In genomic region chr2:166656630-166657029, GRCm38 (mm10) we compare ENCODE assay signal across 8 mouse cellular contexts. TPM values are rescaled to one million over a fixed set of nuclear protein-coding genes. Genes with fewer than 3 reads are reported as not detected.
A peak's percentile ranks its signal among the peaks of the same experiment; 100 is the strongest.
DNase-seq lines count a peak whose midpoint lies in the region; ATAC-seq lines count a peak whose summit lies in the region.

No protein-coding gene starts in this region.

- H3K4me2 ChIP-seq in heart, embryonic 12.5 days: no peak overlapping the region
- peak overlapping the region; percentile 40 for H3K4me2 ChIP-seq in hindbrain, embryonic 14.5 days (replicated peaks)
- peak overlapping the region; percentile 28 for H3K4me2 ChIP-seq in midbrain, embryonic 14.5 days (ENCODE audit: low read length)

- intact Hi-C loops in heart, postnatal 14 days (cut with DNase I): no loop called here

- WGBS in heart, embryonic 12.5 days: 67% methylated on average over 4 of the region's 4 CpGs
- 39% methylated on average over 4 of the region's 4 CpGs for WGBS in hindbrain, embryonic 14.5 days
- WGBS in midbrain, embryonic 14.5 days: 42% methylated on average over 4 of the region's 4 CpGs

- H3K9me3 ChIP-seq in heart, embryonic 12.5 days (replicated peaks): no peaks in the 10 kb centered on the region
- no peaks in the 10 kb centered on the region for H3K9me3 ChIP-seq in hindbrain, embryonic 14.5 days (ENCODE audit: control insufficient read depth, low read length)
- no peaks in the 10 kb centered on the region for H3K9me3 ChIP-seq in midbrain, embryonic 14.5 days (ENCODE audit: control insufficient read depth, low read length)

- no peak overlapping the region for H3K4me3 ChIP-seq in heart, embryonic 12.5 days
- H3K4me3 ChIP-seq in hindbrain, embryonic 14.5 days (replicated peaks; ENCODE audit: low read length): no peak overlapping the region
- H3K4me3 ChIP-seq in midbrain, embryonic 14.5 days (replicated peaks; ENCODE audit: low read depth, low read length): no peak overlapping the region

- H3K27ac ChIP-seq in heart, embryonic 12.5 days (ENCODE audit: poor library complexity, severe bottlenecking): peak overlapping the region; percentile 60
- peak overlapping the region; percentile 75 for H3K27ac ChIP-seq in hindbrain, embryonic 14.5 days
- peak overlapping the region; percentile 58 for H3K27ac ChIP-seq in midbrain, embryonic 14.5 days (replicated peaks; ENCODE audit: low read depth, low read length)

- no peak for ATAC-seq in heart, embryonic 12.5 days (ENCODE audit: insufficient number of reproducible peaks, low FRiP score)
- ATAC-seq in hindbrain, embryonic 14.5 days (ENCODE audit: low FRiP score): no peak
- no peak for ATAC-seq in midbrain, embryonic 14.5 days (ENCODE audit: low FRiP score, low TSS enrichment)

- H3K36me3 ChIP-seq in heart, embryonic 12.5 days: no peaks in the 10 kb centered on the region
- H3K36me3 ChIP-seq in hindbrain, embryonic 14.5 days (replicated peaks; ENCODE audit: control insufficient read depth, insufficient read depth): no peaks in the 10 kb centered on the region
- H3K36me3 ChIP-seq in midbrain, embryonic 14.5 days (ENCODE audit: control insufficient read depth, insufficient read depth, low read length): no peaks in the 10 kb centered on the region

- no peak overlapping the region for H3K9ac ChIP-seq in heart, embryonic 12.5 days
- 0 out of 2 replicates have a peak overlapping the region, but pooled peaks have one; percentile 20 for H3K9ac ChIP-seq in hindbrain, embryonic 14.5 days
- no peak overlapping the region for H3K9ac ChIP-seq in midbrain, embryonic 14.5 days (replicated peaks; ENCODE audit: low read length)

- H3K4me1 ChIP-seq in heart, embryonic 12.5 days (replicated peaks): peaks cover 39% of the 10 kb centered on the region
- peaks cover 28% of the 10 kb centered on the region for H3K4me1 ChIP-seq in hindbrain, embryonic 14.5 days (replicated peaks; ENCODE audit: control insufficient read depth, insufficient read depth, low read length)
- H3K4me1 ChIP-seq in midbrain, embryonic 14.5 days (ENCODE audit: control insufficient read depth, insufficient read depth, low read length): peaks cover 25% of the 10 kb centered on the region; the same call in 1 of the 2 replicates

- H3K27me3 ChIP-seq in heart, embryonic 12.5 days (replicated peaks): no peaks in the 10 kb centered on the region
- no peaks in the 10 kb centered on the region for H3K27me3 ChIP-seq in hindbrain, embryonic 14.5 days (ENCODE audit: control insufficient read depth, insufficient read depth, low read length)
- no peaks in the 10 kb centered on the region for H3K27me3 ChIP-seq in midbrain, embryonic 14.5 days (ENCODE audit: control insufficient read depth, insufficient read depth, low read length)

- DNase-seq in heart, postnatal 14 days: no peak
- peak; percentile 48 for DNase-seq in WW6 (ENCODE audit: low read depth, low spot score)
- no peak for DNase-seq in hindbrain, embryonic 14.5 days (ENCODE audit: low spot score)
- peak; percentile 70 for DNase-seq in midbrain, embryonic 14.5 days
- no peak for DNase-seq in c-Kit-positive CD71-positive TER-119-positive erythroid progenitor cells, embryonic 14.5 days (ENCODE audit: low spot score)
- no peak for DNase-seq in urinary bladder, adult 18-20 months (ENCODE audit: low spot score in 2 of 2)
- no peak for DNase-seq in B cell, adult 2 months

RNA-seq across cellular contexts. Expression of gene Prex1, which starts 57.0 kb away (rescaled TPM):
- polyA plus RNA-seq in heart, embryonic 12.5 days (2016; fragmentation: Nextera tagmentation; extraction: Ambion mirVana): 12.0 and 13.6 TPM in 2 replicates
- total RNA-seq in heart, postnatal 14 days (2021): 10 to 100 TPM; 10.7 to 11.9 TPM
- 27.3 and 28.8 TPM in 2 replicates for polyA plus RNA-seq in hindbrain, embryonic 14.5 days (2014; fragmentation: Nextera tagmentation; extraction: Ambion mirVana)
- 20.3 and 24.2 TPM in 2 replicates for polyA plus RNA-seq in midbrain, embryonic 14.5 days (2014; fragmentation: Nextera tagmentation; extraction: Ambion mirVana)

Comparison
In these comparisons a context has a peak if more than half of its experiments do, and no peak if none do; other contexts are left out.
1. DNase-seq: peak in WW6 (single experiment) and midbrain, embryonic 14.5 days (single experiment); none in heart, postnatal 14 days (0 of 2), hindbrain, embryonic 14.5 days (single experiment), c-Kit-positive CD71-positive TER-119-positive erythroid progenitor cells, embryonic 14.5 days (single experiment), urinary bladder, adult 18-20 months (0 of 2) and B cell, adult 2 months (0 of 2).
2. Peak in every context shown above with its lines, with median percentiles within 50 percentile points of each other: H3K27ac ChIP-seq.